Mouse (Mus musculus) left cerebral cortex, postnatal 14 days (tissue): Measurements from ENCODE around the gene Cox17. TPM values are rescaled to one million over a fixed set of nuclear protein-coding genes. Genes with fewer than 3 reads are reported as not detected.

ENCODE experiments used
- DNase-seq, 2 experiments: peaks; one replicate each; pipeline ENCODE4 v3.0.0; 2021 to 2022; ENCODE audit warnings: low spot score in 2 of 2, mixed read lengths in 1 of 2
- intact Hi-C: fragments of 180-260 bp; cut with DNase I; formaldehyde crosslinking; loops from one replicate; pipeline ENCODE4 v1.15.1; 2025
- total RNA-seq, 2 experiments: library from RNA; stranded (reverse); gene quantifications; 2 replicates each; pipeline ENCODE4 v1.2.3; 2021

Gene Cox17
- total RNA-seq, 2 experiments from 2014 or later: 88.0 to 89.4 TPM

- intact Hi-C loops: no loop called here
- peak in 1 of 2 experiments; percentile 17 for DNase-seq
These were observed 19.4 kb downstream of the Cox17 start for GRCm38 (mm10) chr16:38366231-38366630.

GRCm38 (mm10) chr16:38368336-38368735 is 21.5 kb downstream of the Cox17 start:
- intact Hi-C loops: no loop called here
- peak; percentile 76 to 88 for DNase-seq

GRCm38 (mm10) chr16:38369000-38369399 is 22.2 kb downstream of the Cox17 start:
- intact Hi-C loops: no loop called here
- DNase-seq: no peak

- no peak for DNase-seq
- intact Hi-C loops: no loop called here
These were observed 22.6 kb downstream of the Cox17 start for GRCm38 (mm10) chr16:38369431-38369830.

- no peak for DNase-seq
- intact Hi-C loops: loop anchor here (10.0 kb wide), 1 partner anchor 115 kb away; no protein-coding TSS in a partner anchor
These were observed 23.2 kb downstream of the Cox17 start for GRCm38 (mm10) chr16:38369992-38370484.

- no peak for DNase-seq
- intact Hi-C loops: loop anchor here (10.0 kb wide), 1 partner anchor 114 kb away; no protein-coding TSS in a partner anchor
These were observed 24.0 kb downstream of the Cox17 start for GRCm38 (mm10) chr16:38370633-38371374.

GRCm38 (mm10) chr16:38371705-38372296 is 25.0 kb downstream of the Cox17 start:
- intact Hi-C loops: loop anchor here (10.0 kb wide), 1 partner anchor 113 kb away; no protein-coding TSS in a partner anchor
- DNase-seq: no peak

- no peak for DNase-seq
- intact Hi-C loops: loop anchor here (10.0 kb wide), 1 partner anchor 112 kb away; no protein-coding TSS in a partner anchor
These were observed 26.1 kb downstream of the Cox17 start for GRCm38 (mm10) chr16:38372876-38373275.

- DNase-seq: no peak
- intact Hi-C loops: loop anchor here (10.0 kb wide), 1 partner anchor 111 kb away; no protein-coding TSS in a partner anchor
These were observed 26.6 kb downstream of the Cox17 start for GRCm38 (mm10) chr16:38373439-38373838.

- no peak for DNase-seq
- intact Hi-C loops: loop anchor here (10.0 kb wide), 1 partner anchor 111 kb away; no protein-coding TSS in a partner anchor
These were observed 27.1 kb downstream of the Cox17 start for GRCm38 (mm10) chr16:38373941-38374340.

- DNase-seq: no peak
- intact Hi-C loops: loop anchor here (10.0 kb wide), 1 partner anchor 110 kb away; no protein-coding TSS in a partner anchor
These were observed 27.8 kb downstream of the Cox17 start for GRCm38 (mm10) chr16:38374379-38375140.

GRCm38 (mm10) chr16:38375182-38375581 is 28.4 kb downstream of the Cox17 start:
- intact Hi-C loops: loop anchor here (10.0 kb wide), 1 partner anchor 110 kb away; no protein-coding TSS in a partner anchor
- no peak for DNase-seq

- intact Hi-C loops: loop anchor here (10.0 kb wide), 1 partner anchor 108 kb away; no protein-coding TSS in a partner anchor
- DNase-seq: peak; percentile 56 to 76
These were observed 29.5 kb downstream of the Cox17 start for GRCm38 (mm10) chr16:38376163-38376840.

GRCm38 (mm10) chr16:38376841-38377249 is 30.1 kb downstream of the Cox17 start:
- no peak for DNase-seq
- intact Hi-C loops: loop anchor here (10.0 kb wide), 1 partner anchor 108 kb away; no protein-coding TSS in a partner anchor

- no peak for DNase-seq
- intact Hi-C loops: loop anchor here (10.0 kb wide), 1 partner anchor 107 kb away; no protein-coding TSS in a partner anchor
These were observed 30.8 kb downstream of the Cox17 start for GRCm38 (mm10) chr16:38377546-38377945.

- DNase-seq: no peak
- intact Hi-C loops: loop anchor here (10.0 kb wide), 1 partner anchor 106 kb away; no protein-coding TSS in a partner anchor
These were observed 31.8 kb downstream of the Cox17 start for GRCm38 (mm10) chr16:38378591-38378990.

GRCm38 (mm10) chr16:38379088-38379487 is 32.3 kb downstream of the Cox17 start:
- intact Hi-C loops: loop anchor here (10.0 kb wide), 1 partner anchor 106 kb away; no protein-coding TSS in a partner anchor

GRCm38 (mm10) chr16:38379493-38379892 is 32.7 kb downstream of the Cox17 start:
- no peak for DNase-seq
- intact Hi-C loops: loop anchor here (10.0 kb wide), 1 partner anchor 105 kb away; no protein-coding TSS in a partner anchor

More at GRCm38 (mm10) chr16:38379088-38379487, 32.3 kb downstream of the Cox17 start:
- DNase-seq: no peak
